Mouse (Mus musculus) MN1 (cell line): ENCODE measurements at regions not wholly inside any gene's neighbourhood (a gene's known extent, or its start where the extent isn't known, plus 50 kb on each side); places are given as distances from the start of the nearest gene placed in this dataset.

Experiments used
- DNase-seq: peaks from one replicate; pipeline ENCODE4 v3.0.0-alpha.2; 2016; ENCODE audit warnings: low spot score

GRCm38 (mm10) chr12:26244701-26245100, 170.4 kb downstream of the Rnf144a start:
- no peak for DNase-seq

- no peak for DNase-seq
These were observed 187.5 kb downstream of the Rnf144a start for GRCm38 (mm10) chr12:26227557-26228020.

GRCm38 (mm10) chr12:26226363-26226762, 188.7 kb downstream of the Rnf144a start:
- no peak for DNase-seq

GRCm38 (mm10) chr12:26212447-26212846, 202.6 kb downstream of the Rnf144a start:
- DNase-seq = no peak

GRCm38 (mm10) chr12:26211423-26211822, 203.6 kb downstream of the Rnf144a start:
- no peak for DNase-seq

- no peak for DNase-seq
These were observed 208.3 kb downstream of the Rnf144a start for GRCm38 (mm10) chr12:26206751-26207150.

DNA sequence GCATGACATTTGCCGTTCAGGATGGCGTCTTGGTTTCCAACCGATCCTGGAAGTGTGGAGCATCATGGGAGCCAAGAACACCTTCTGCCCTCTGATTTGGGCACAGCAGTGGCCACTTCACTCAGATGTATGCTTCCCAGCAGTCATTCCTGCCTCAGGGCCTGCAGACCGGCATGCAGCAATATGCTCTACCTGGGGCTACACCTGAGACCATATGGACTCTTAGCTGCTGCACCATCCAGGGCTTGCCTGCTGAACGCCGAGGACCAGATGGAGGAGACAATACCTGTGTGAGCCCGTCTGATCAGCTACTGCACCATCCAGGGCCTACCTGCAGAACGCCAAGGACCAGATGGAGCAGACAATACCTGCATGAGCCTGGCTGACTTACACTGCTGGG, 209.0 kb downstream of the Rnf144a start:
- DNase-seq = no peak

DNA sequence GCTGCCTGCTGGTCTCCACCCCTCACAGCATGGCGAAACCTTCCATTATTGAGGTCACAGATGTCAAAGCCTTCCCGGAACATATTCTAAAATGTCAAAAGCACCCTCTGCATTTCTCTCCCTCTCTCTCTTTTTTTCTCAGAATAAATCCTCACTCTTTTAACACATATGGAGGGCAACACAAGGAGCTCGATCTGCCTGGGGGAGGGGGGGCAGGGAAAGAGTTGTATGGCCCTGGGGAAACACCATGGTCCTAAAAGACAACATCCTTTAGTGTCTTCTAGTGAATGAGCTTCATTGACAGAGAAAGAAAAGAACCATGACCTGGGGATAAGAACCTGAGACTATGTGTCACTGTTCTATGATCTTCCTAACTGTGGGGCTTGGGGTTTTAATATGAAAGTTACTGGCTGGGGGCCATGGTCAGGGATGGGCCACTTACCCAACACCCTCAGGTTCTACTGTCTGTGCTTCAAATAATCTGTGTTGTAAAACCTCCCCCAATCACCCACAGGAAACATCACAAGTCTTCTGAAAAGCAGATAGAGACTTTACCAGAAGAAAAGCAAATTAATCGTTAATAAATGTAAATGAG, 223.0 kb downstream of the Rnf144a start:
- DNase-seq = no peak

- no peak for DNase-seq
These were observed 223.6 kb downstream of the Rnf144a start for GRCm38 (mm10) chr12:26191268-26191981.

DNA sequence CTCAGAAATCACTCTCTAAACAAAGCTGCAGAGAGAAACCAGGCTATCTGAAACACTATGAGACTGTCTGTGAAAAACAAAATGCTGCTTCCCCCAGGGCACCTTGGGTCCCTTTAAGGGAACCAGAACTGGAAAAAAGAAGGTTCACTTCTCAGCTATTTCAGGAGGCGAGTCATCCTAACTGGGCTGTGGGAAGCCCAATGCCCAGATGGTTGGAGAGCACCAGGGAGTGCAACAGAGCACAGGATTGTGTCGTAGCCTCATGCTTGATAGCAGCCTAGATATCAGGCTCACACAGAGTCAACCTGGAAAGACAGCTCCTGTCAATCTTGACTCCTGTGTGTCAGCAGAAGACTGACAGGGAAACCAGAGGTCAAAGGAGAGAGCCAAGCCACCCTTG, 226.1 kb downstream of the Rnf144a start:
- no peak for DNase-seq

- DNase-seq = no peak
These were observed 227.8 kb downstream of the Rnf144a start for GRCm38 (mm10) chr12:26187091-26187862.

DNA sequence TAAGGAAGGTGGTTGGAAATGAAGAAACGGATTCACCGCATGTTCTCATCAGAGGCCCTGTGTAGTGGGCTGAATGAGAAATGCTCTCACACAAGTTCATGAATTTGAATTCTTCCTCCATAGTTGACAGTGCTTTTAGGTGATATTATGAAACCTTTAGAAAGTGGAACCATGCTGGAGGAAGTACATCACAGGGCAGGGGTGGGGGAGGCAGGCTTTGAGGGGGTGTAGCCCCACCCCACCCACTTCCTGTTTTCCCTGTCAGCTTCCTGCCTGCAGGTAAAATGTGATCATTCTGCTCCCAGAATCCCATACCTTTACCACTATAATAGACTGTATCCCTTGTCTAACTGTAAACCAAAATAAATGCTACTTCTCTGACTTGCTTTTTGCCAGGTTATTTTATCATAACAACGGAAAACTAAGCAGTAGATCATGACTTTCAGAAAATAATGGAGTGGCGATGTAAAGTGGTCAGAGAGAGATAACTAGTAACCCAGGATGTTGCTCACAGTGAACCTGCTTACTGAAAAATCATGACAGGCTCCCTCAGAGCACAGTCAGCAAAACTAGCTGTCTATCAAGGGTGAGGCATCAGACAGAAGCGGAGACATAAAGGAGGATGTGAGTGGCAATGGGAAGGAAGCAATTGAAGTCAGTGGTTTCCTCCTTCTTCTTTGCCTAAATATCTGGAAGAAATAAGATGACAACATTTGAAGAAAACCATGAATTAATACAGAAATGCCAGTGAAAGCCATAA, 230.2 kb downstream of the Rnf144a start:
- DNase-seq = no peak

DNA sequence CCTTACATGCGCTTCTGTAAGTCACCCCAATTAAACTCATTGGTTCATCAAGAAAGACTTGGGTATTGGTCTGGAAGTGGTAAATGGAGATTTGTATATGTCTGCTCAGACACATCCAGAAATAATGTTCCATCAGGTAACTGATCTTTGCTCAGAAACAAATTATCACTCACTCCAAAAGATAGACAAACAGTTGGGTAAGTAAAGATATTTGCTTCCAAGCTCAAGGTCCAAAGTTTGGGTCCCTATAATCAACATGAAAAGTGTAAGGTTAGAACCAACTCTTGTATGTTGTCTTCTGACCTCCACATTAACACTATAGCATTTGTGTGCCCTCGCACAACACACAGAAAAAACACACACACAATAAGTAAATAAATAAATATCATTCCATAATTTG, 232.0 kb downstream of the Rnf144a start:
- DNase-seq = no peak

- DNase-seq = no peak
These were observed 234.2 kb downstream of the Rnf144a start for GRCm38 (mm10) chr12:26180846-26181245.

DNA sequence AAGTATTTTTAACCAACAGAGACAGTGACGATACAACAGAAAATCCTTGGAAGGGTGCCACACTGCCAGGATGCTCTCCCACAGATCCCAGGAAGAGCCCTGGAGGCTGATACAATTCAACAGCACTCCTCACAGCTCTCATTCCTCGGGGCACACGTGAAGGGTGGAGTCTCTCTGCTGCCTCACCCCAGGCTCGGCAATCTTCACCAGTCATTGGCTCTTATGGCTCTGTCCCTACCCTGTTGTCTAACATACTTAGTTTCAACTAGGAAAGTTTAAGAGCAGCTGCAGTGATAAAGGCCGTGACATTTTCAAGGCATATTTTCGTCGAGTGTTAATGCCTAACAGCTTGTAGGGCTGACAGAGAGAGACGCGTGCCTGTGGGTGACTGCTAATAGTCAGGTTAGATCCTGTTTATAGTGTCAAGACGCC, 238.8 kb downstream of the Rnf144a start:
- no peak for DNase-seq

DNA sequence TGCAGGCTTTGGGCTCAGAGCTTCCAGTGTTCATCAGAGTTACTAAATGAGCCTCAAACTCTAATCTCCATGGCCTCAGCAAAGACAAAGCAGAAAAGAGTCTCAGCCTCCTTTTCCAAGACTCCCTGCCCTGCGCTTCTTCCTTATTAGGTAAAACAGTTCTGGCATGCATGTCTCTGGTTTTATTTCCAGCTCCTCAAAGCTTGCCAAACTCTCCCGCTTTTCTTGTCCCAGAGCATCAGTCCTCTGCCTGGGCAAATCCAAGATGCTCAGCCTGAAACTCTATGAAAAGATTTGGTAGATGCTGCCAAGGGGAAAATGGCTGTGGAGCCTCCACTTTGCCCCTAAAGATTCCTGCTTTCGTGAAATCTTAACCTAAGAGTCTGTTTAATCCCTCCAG, 251.6 kb downstream of the Rnf144a start:
- no peak for DNase-seq

- DNase-seq = no peak
These were observed 254.0 kb downstream of the Rnf144a start for GRCm38 (mm10) chr12:26160861-26161615.

GRCm38 (mm10) chr12:26152992-26153391, 262.1 kb downstream of the Rnf144a start:
- DNase-seq = no peak

GRCm38 (mm10) chr12:26146336-26146735, 268.7 kb downstream of the Rnf144a start:
- no peak for DNase-seq

GRCm38 (mm10) chr12:26145085-26145714, 269.9 kb downstream of the Rnf144a start:
- no peak for DNase-seq

DNA sequence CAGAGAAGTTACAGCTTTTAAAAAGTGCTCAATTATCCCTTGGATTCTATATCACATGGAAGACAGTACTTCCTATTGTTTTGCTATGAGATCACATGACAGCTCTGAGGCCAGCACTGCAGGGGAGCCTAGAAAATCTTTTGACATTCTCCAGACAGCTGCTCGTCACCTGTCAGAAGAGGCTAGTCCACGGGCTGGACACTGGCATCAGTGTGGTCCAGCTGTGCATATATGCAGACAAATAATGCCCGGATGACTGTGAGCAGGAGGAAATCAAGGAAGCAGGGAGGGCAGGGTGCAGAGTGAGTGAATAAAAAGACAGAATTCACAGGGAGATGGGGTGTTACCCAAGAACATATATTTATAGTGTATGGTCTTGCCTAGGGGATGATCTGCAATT, 270.4 kb downstream of the Rnf144a start:
- no peak for DNase-seq
